Mouse (Mus musculus): ENCODE data around the gene Foxd2. TPM values are rescaled to one million over a fixed set of nuclear protein-coding genes. Genes with fewer than 3 reads are reported as not detected.

Foxd2 gene
- total RNA-seq, 2 experiments from 2014 or later = 4.0 to 5.1 TPM

Other genes starting within 250 kb of the Foxd2 start
- gene Gm12830, start 87.2 kb downstream of the Foxd2 start, total RNA-seq (2021) = not detected
- not detected for gene Foxe3, start 17.1 kb upstream of the Foxd2 start, total RNA-seq (2021)
- gene Cmpk1, start 78.4 kb upstream of the Foxd2 start, total RNA-seq (2021) = 10 to 100 TPM; 83.4 to 87.0 TPM
- gene Stil, start 91.3 kb upstream of the Foxd2 start, total RNA-seq (2021) = 1 to 10 TPM; 6.5 to 7.1 TPM
- gene Tal1, start 147.6 kb upstream of the Foxd2 start, total RNA-seq (2021) = 10 to 100 TPM in 1 of 2 experiments, 1 to 10 TPM in 1; 6.3 to 11.3 TPM
- gene Pdzk1ip1, start 179.8 kb upstream of the Foxd2 start, total RNA-seq (2021) = 10 to 100 TPM in 1 of 2 experiments, 1 to 10 TPM in 1; 3.2 to 46.4 TPM
- under 1 TPM; 0.23 to 0.28 TPM for gene Cyp4x1, start 225.4 kb upstream of the Foxd2 start, total RNA-seq (2021)

Measured in adrenal gland, postnatal 4 days (tissue).